Mouse (Mus musculus) heart, postnatal 10 days (tissue): ENCODE results near the gene Gabrg3. TPM values are rescaled to one million over a fixed set of nuclear protein-coding genes. Genes with fewer than 3 reads are reported as not detected.

Experiments
- DNase-seq, 2 experiments: peaks; one replicate each; pipeline ENCODE4 v3.0.0; 2021
- intact Hi-C: fragments of 180-260 bp; cut with DNase I; formaldehyde crosslinking; loops from one replicate; pipeline ENCODE4 v1.15.1; 2025
- total RNA-seq, 2 experiments: library from RNA; stranded (reverse); gene quantifications; 2 replicates each; pipeline ENCODE4 v1.2.3; 2021

The Gabrg3 gene
- total RNA-seq, 2 experiments from 2014 or later: 0.07 to 0.10 TPM

DNA sequence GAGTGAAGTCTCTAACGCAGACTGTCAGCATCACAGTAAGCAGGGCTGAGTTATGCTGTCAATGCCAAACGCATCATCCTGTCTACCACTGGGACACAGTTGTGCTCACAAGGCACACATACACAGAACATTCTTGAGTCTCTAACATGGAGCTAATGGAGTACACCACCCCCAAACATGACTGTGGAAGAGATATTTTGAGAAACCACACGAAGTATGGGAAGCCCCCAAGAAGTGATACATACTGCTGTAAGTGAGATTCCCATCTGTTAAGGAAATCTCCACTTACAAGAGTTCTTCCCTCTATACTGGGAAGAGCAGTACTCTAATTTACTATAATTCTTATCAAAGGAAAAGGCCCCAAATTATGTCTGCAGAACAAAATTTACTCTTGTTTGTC, 286.9 kb downstream of the Gabrg3 start:
- intact Hi-C loops: no loop called here
- no peak for DNase-seq

DNA sequence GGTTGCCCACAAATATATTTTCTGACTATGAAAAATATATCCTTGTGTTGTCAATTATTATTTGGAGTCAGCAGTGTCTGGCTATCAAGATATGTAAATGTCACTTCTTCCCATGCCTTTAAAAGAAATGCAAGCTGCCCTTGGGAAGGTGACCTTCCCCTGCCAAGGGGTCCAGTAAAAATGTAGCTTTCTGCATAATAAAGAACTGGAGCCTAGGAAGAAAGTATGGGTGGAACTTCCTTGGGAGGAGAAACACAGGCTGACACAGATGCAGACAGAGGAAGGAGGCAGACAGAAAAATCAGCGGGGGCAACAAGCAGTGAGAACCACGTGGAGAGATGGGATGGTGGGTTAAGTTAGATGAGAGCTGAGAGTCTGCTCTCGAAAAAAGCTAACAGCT, 304.9 kb downstream of the Gabrg3 start:
- intact Hi-C loops: no loop called here
- no peak for DNase-seq

- DNase-seq: peak; percentile 1
- intact Hi-C loops: no loop called here
Observed at GRCm38 (mm10) chr7:57071435-57072160, 315.4 kb downstream of the Gabrg3 start.

DNA sequence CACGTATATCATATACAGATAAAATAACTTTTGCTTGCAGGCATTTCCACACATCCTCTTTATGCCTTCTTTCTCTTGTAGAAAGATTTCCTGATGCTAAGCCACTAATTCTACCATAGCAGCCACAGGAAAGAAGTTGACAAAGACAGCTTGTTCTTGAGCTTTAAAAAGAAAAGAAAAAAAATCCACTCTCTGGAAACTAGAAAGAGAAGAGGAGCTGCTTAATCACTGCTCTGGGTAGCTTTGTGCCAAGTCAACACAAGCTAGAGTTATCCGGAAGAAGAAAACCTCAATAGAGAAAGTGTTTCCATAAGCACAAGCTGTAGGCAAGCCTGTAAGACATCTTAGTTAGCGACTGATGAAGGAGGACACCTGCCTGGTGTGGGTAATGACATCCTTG, 321.6 kb downstream of the Gabrg3 start:
- intact Hi-C loops: no loop called here
- DNase-seq: no peak

DNA sequence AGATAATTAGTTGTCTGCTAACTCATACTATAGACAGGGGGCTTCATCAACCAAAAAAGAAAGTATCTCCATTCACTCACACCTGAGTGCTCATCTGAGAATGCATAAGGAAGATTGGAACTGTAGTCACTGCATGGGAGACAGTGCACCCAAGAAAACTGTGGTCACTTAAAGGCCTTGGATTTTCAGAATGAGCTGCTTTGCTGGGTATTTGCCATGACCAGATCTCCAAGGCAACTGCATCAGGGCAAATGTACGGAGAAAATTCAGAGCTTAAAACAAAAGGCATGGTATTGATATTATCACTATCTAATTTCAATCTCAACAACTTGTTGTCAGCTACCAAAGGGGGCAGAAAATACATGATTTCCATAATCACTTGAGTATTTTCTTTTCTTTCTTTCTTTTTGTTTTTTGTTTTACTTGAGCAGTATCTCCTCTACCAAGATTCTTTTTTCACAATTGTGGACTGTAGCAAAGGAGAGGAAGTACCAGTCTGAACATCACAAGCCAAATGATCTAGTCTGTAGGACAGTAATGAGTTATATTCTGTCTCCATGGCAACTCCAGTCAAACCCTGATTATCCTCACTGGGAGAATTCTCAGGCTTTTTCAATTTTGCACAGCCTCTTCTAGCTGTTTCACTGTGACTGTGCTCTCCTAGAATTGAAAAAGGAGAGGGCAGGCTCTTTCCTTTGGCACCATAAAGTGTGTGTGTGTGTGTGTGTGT, 335.9 kb downstream of the Gabrg3 start:
- intact Hi-C loops: no loop called here
- DNase-seq: no peak

DNA sequence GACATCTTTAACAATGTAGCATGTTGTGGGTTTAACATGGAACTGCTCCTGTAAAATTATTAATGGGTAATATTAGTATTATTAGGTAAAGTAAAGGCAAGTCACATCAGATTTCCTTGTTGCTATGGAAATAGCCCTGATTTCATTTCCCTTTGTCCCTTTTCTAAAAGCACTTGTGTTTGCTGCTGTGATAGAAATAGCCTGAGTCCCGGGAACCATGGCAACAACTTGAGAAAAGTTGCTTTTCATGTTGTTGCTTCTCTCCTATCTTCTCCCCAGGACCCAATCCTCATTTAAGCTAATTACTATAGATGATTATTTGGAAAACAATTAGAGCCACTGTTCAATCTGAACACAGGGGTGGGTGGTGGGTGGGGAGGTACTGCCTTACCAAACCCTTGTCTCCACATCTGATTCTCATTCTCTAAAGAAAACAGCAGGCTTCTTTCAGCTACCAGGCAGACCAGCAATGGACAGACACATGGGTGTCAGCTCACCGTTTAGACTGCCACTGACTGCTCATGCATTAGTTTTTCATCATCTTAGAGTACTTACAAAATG, 349.0 kb downstream of the Gabrg3 start:
- intact Hi-C loops: no loop called here
- no peak for DNase-seq

GRCm38 (mm10) chr7:57000585-57001261, 386.3 kb downstream of the Gabrg3 start:
- intact Hi-C loops: no loop called here
- no peak for DNase-seq

DNA sequence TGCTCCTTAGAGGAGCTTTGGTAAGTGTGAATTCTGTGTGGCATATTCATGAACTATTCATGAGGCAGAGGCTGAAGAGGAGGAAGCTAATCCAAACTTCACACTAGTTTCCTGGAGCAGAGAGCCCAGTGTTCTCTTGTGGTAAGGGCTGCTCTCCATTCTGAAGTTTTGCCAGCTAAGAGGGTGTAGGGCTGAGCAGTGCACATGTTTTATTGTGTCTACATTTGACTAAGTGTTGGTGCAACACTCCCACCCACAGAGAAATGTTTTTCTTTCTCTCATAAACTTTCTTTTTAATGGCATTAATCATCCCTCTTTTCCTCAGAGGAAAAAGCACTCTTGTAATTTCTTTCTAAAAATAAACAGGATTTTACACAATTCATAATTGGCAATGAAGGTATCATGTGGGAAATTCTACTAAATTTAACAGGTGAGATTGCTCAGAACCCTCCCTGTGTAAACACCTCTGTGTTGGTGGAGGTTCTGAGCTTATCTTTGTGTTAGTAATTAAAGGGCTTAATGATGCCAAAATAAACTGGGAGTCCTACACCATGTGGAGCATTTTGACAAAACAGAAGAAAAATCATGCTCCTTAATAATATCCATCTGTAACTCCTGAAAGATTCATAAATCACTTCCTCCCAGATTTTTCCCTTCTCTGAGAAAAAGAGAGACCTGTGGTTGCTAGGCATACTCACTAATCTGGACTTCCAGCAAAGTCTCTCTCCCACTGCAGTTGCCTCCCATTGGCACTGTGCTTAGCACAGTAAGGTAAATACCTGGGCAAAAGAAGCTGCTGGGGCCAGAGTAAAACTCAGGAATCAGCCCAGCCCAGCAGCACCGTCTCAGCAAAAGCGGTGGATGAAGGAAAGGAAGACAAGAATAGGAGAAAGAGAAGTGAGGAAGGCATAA, 389.0 kb downstream of the Gabrg3 start:
- intact Hi-C loops: no loop called here

GRCm38 (mm10) chr7:56946398-56946797, 440.6 kb downstream of the Gabrg3 start:
- DNase-seq: peak in 1 of 2 experiments; percentile 17
- intact Hi-C loops: loop anchor here (5.0 kb wide), 1 partner anchor 436 kb away; no protein-coding TSS in a partner anchor

More for the DNA sequence above, 389.0 kb downstream of the Gabrg3 start:
- no peak for DNase-seq

- intact Hi-C loops: no loop called here
- no peak for DNase-seq
Observed at GRCm38 (mm10) chr7:56941606-56942005, 445.4 kb downstream of the Gabrg3 start.

DNA sequence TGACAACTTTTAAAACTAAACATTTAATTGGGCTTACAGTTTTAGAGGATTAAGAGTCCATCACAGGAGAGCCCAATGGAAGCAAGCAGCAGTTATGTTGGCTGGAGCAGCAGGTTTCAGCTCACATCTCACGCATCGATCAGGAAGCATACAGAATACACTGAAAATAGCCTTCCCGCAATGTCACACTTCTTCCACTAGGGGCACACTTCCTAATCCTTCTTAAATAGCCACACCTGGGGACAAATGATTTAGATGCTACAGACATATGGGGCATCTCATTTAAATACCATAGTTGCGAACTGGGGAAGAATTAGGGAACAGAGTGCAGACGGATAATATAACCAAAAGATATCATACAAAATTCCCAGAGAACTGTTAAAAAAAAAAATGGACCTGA, 449.0 kb downstream of the Gabrg3 start:
- intact Hi-C loops: no loop called here

GRCm38 (mm10) chr7:56919499-56919898, 467.5 kb downstream of the Gabrg3 start:
- DNase-seq: no peak
- intact Hi-C loops: no loop called here

More for the DNA sequence above, 449.0 kb downstream of the Gabrg3 start:
- no peak for DNase-seq

- no peak for DNase-seq
- intact Hi-C loops: no loop called here
Observed at GRCm38 (mm10) chr7:56914862-56915261, 472.1 kb downstream of the Gabrg3 start.

- intact Hi-C loops: no loop called here
- no peak for DNase-seq
Observed at GRCm38 (mm10) chr7:56899762-56900161, 487.2 kb downstream of the Gabrg3 start.

DNA sequence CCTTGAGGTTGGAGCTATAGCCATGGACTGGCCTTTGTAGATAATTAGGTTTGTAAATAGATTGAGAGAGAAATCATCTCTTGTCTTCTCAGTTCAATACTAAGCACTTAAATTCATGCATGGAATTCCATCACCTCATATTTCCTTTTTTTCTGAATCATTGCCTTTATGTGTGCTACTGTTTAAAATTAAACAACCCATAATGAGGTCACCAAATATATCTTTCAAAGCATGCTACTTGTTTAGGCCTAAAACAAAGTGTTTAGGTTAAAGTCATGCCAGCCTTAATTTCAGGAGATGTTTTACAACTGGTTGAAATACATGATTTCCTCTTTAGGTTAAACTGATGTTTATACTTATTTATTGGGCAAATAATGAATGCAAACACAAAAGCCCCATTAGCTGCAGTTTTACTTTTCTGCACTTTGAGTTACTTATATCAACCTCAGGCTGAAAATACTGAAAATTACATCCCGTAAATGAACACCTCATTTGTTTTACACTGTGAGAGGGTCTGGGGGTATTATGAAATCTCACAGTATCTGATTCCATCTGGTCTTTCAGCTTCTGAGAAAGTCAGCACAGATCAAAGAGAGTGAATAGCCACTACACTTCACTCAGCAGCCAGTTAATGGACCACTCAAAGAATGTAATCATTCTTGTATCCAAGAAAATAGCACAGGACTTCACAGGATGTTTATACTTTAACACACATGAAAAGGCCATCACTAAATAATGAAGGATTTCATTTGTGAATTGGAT, 519.5 kb downstream of the Gabrg3 start:
- no peak for DNase-seq
- intact Hi-C loops: no loop called here

GRCm38 (mm10) chr7:56843565-56843964, 543.4 kb downstream of the Gabrg3 start:
- no peak for DNase-seq
- intact Hi-C loops: no loop called here

DNA sequence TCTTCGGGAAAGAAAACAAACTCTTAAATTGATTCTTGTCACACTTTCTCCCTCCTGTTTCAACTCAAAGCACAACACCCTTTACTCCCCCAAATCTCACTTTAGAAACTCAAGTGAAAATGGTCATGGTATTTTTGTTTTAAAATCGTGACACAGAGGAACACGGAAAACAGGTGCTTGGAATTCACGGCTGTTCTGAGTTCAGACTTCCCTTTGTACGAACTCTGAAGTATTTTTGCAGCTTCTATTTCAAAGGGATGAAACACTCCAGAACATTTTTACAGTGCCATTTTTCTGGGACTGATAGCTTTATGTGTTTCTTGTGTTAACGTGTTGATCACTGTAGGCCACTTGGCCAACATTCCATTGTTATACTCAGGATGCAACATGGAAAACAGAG, 561.5 kb downstream of the Gabrg3 start:
- DNase-seq: no peak
- intact Hi-C loops: no loop called here

DNA sequence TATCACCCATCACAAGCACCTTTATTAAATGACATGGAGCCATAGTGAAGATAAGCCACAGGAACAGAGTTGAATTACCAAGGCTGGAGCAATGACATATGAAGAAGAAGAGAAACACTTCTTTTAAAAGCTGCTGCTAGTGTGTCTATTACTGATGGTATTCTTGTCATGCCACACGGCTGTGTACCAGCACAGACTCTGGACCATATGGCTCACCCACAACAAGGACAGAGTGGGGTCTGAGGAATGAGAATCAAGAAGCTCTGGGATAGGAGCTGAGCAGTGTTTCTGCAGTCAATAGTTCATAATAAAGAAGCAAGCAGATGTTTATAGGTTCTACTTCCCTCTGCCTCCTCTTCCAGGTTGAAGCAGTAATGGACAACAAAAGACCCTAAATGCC, 585.1 kb downstream of the Gabrg3 start:
- intact Hi-C loops: no loop called here
- no peak for DNase-seq

DNA sequence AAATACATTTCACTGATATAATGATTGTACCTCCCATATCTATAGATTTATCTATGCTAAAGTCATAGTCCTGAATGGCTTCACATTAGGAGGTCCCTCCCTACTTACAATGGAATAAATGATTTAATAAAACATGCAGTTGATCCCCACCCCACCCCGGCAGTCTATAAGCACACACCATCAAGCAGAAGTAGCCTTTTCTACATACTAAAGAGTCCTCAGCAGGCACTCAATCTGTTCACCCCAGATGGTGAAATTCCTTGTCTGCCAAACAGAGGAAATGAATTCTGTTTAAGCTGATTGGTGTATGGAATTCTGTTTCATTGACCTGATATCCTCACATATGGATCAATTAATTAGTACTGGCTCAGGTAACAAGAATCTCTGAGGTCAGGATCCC, 607.9 kb downstream of the Gabrg3 start:
- intact Hi-C loops: no loop called here
- DNase-seq: no peak

DNA sequence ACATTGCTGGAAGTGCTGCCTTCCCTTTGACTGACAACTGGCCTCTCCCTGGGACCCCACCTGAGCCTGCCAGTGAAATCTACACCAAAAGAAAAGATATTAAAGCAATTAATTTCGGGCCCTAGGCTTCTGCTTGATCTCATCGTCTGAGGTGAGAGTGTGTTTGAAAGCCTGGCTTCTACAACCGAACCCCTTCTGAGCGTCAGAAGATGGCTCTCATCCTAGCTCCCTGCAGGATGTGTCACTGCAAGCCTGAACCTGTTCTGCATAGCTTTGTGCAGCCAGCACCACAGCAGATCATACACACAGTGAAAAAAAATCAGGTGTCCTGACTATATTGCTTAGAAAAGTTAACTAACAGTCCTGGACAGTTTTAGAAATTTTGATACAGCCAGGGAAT, 618.8 kb downstream of the Gabrg3 start:
- DNase-seq: no peak
- intact Hi-C loops: no loop called here
